Mouse (Mus musculus) heart, postnatal 4 days (tissue): ENCODE measurements around the gene Gm4027. TPM values are rescaled to one million over a fixed set of nuclear protein-coding genes. Genes with fewer than 3 reads are reported as not detected.
"Not testable (repeated sequence)": the region's sequence is repeated elsewhere in the genome, so short reads cannot be mapped to it uniquely, and the experiment has no call there.

Source experiments
- DNase-seq: peaks from one replicate; pipeline ENCODE4 v3.0.0; 2021
- total RNA-seq, 2 experiments: library from RNA; stranded (reverse); gene quantifications; 2 replicates each; pipeline ENCODE4 v1.2.3; 2021

Gm4027 gene
- not detected for total RNA-seq

DNA sequence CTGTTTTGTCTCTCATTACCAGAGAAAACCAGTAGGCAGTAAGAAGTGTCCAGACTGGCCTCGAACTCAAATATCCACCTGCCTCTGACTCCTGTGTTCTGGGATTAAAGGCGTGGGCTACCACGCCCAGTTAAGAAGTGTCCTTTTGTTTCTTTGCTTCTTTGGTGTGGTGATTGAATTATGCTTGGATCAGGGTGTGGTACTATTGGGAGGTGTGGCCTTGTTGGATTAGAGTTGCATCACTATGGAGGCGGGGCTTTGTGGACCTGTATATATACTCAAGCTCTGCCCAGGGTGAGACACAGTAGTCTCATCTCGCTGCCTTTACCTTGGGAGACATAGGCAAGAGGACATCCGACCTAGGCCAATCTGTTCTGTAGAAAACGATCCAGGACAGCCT is at the start of gene Gm4027:
Gene Gm4027 (plus strand): TSS at position 301 of the 400 bp plus-strand sequence.
- DNase-seq: not testable (repeated sequence)

GRCm38 (mm10) chr12:87601388-87601787 is 17.3 kb upstream of the Gm4027 start:
- not testable (repeated sequence) for DNase-seq

GRCm38 (mm10) chr12:87602388-87602787 is 16.3 kb upstream of the Gm4027 start, which contains the start of gene Oog1:
Gene Oog1, plus strand, starts transcription at chr12:87602688.
- DNase-seq: not testable (repeated sequence)

GRCm38 (mm10) chr12:87644520-87644919 is 25.9 kb downstream of the Gm4027 start, which contains the start of gene Gm16381:
Gene Gm16381, minus strand, starts transcription at chr12:87644620.
- not testable (repeated sequence) for DNase-seq

- DNase-seq: not testable (repeated sequence)
These were observed 34.4 kb downstream of the Gm4027 start for GRCm38 (mm10) chr12:87652916-87653703.

Other genes with a start within 250 kb of the Gm4027 start
- 10 to 100 TPM; 65.1 to 68.9 TPM for gene Sptlc2, start 230.5 kb upstream of the Gm4027 start, total RNA-seq
- 100 to 1,000 TPM; 157 to 172 TPM for gene Slirp, start 175.0 kb upstream of the Gm4027 start, total RNA-seq
- gene Alkbh1, start 174.9 kb upstream of the Gm4027 start, total RNA-seq: 10 to 100 TPM; 14.9 to 15.6 TPM
- gene Snw1, start 146.6 kb upstream of the Gm4027 start, total RNA-seq: 10 to 100 TPM; 49.2 to 49.3 TPM
- not detected for gene Gm5788, start 124.1 kb upstream of the Gm4027 start, total RNA-seq
- gene Gm8300, start 104.6 kb upstream of the Gm4027 start, total RNA-seq: not detected
- gene Oog1, start 16.2 kb upstream of the Gm4027 start, total RNA-seq: not detected
- gene Gm16381, start 25.8 kb downstream of the Gm4027 start, total RNA-seq: not detected
- not detected for gene Gm21319, start 156.9 kb downstream of the Gm4027 start, total RNA-seq
- gene Gm21936, start 176.6 kb downstream of the Gm4027 start, total RNA-seq: not detected
- gene BB287469, start 197.7 kb downstream of the Gm4027 start, total RNA-seq: not detected
- not detected for gene Gm2001, start 223.5 kb downstream of the Gm4027 start, total RNA-seq